Mouse (Mus musculus) ES-Bruce4 (cell line): ENCODE measurements around the gene 2010003K11Rik.

Experiments
- CTCF ChIP-seq: IDR thresholded peaks from one replicate; pipeline ENCODE4 v1.8.1; 2011; ENCODE audit warnings: low read depth, low read length
- POLR2A ChIP-seq: IDR thresholded peaks from one replicate; pipeline ENCODE4 v1.8.1; 2011; ENCODE audit warnings: low read length; ENCODE audit not compliant: insufficient read depth

DNA sequence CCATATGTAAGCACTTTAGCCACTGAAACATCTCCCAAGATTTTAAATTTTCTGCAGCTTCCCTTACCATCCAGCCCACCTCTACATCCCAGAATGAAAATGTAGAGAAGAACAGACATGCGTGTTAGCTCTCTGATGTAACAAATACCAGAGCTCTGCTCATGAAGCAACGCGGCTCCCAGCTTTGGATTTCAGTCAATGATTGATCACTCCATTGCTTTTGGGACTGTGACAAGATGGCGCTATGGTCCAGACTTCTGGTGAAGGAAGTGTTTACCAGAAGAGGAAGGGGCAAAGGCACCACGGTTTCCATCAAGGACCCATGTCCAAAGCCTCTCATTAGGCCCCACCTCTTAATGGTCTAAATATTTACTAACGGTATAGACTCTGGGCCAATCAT is 47.5 kb upstream of the 2010003K11Rik start:
- TF ChIP-seq POLR2A (no peak), CTCF (no peak)
